Mouse (Mus musculus) lung, embryonic 15.5 days (tissue): Measurements from ENCODE around the gene Gm20671. TPM values are rescaled to one million over a fixed set of nuclear protein-coding genes. Genes with fewer than 3 reads are reported as not detected.

Source experiments
- ATAC-seq: fragments of 200-750 bp; cut with Nextera tagmentation; 2 replicates; pipeline ENCODE4 v1.8.0; 2017; ENCODE audit warnings: moderate number of reproducible peaks, borderline replicate concordance; ENCODE audit not compliant: low FRiP score, low TSS enrichment; ENCODE audit errors: extremely low read depth
- H3K27ac ChIP-seq: fragments of 300-500 bp; sonication (generic); 2 replicates; pipeline ENCODE4 v1.5.1; 2015; ENCODE audit warnings: moderate library complexity, mild to moderate bottlenecking, inconsistent platforms
- H3K27me3 ChIP-seq: fragments of 300-500 bp; sonication (generic); 2 replicates; pipeline ENCODE4 v1.6.1; 2015; ENCODE audit warnings: inconsistent platforms
- H3K36me3 ChIP-seq: fragments of 300-500 bp; sonication (generic); 2 replicates; pipeline ENCODE4 v1.6.1; 2015; ENCODE audit warnings: inconsistent platforms
- H3K4me1 ChIP-seq: fragments of 300-500 bp; sonication (generic); 2 replicates; pipeline ENCODE4 v1.6.1; 2015; ENCODE audit warnings: inconsistent platforms
- H3K4me2 ChIP-seq: fragments of 300-500 bp; sonication (generic); 2 replicates; pipeline ENCODE4 v1.6.1; 2015; ENCODE audit warnings: inconsistent platforms, mild to moderate bottlenecking, moderate library complexity
- H3K4me3 ChIP-seq: fragments of 300-500 bp; sonication (generic); 2 replicates; pipeline ENCODE4 v1.5.1; 2015; ENCODE audit warnings: mild to moderate bottlenecking, inconsistent platforms
- H3K9ac ChIP-seq: fragments of 300-500 bp; sonication (generic); 2 replicates; pipeline ENCODE4 v1.6.1; 2015; ENCODE audit warnings: inconsistent platforms
- H3K9me3 ChIP-seq: fragments of 300-500 bp; sonication (generic); 2 replicates; pipeline ENCODE4 v1.6.1; 2016; ENCODE audit warnings: inconsistent platforms
- WGBS: fragments of 180-500 bp; shearing (Covaris S2); methylation state at CpG from one replicate; pipeline ENCODE4 v1.1.7; 2015; 5-methylcytosine and 5-hydroxymethylcytosine counted together
- polyA plus RNA-seq: library from polyadenylated mRNA; unstranded; fragments of >200 nt; fragmentation: Nextera tagmentation; extraction: Ambion mirVana; gene quantifications from 2 replicates; pipeline ENCODE4 v1.2.1, GENCODE M21; 2015

Gene Gm20671
- polyA plus RNA-seq, 1 experiment from 2014 or later, result not detected

DNA sequence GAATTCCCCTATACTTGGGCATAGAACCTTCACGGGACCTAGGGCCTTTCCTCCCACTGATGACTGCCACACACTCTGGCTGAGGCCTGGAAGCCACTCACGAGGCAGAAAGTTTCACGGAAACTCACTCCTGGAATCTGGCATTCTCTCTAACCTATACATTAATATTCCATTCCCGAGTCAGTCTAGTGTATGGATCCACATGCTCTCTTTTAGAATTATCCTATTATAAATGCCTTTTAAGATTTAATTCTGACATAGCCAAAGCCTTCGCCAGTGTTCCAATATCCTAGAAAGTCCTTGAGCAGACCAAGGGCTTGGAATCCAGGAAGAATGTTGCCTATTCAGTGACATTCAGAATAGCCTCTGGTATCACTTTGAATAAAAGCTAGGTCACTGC is 115.4 kb downstream of the Gm20671 start:
- Histone ChIP-seq H3K27ac (no peak overlapping the region), H3K9ac (no peak overlapping the region), H3K36me3 (no peaks in the 10 kb centered on the region), H3K4me3 (no peak overlapping the region), H3K4me2 (no peak overlapping the region), H3K4me1 (peaks cover 11% of the 10 kb centered on the region; the same call in 1 of the 2 replicates), H3K9me3 (no peaks in the 10 kb centered on the region), H3K27me3 (no peaks in the 10 kb centered on the region)
- 76% methylated on average over 5 of the region's 5 CpGs for WGBS
- no peak for ATAC-seq

DNA sequence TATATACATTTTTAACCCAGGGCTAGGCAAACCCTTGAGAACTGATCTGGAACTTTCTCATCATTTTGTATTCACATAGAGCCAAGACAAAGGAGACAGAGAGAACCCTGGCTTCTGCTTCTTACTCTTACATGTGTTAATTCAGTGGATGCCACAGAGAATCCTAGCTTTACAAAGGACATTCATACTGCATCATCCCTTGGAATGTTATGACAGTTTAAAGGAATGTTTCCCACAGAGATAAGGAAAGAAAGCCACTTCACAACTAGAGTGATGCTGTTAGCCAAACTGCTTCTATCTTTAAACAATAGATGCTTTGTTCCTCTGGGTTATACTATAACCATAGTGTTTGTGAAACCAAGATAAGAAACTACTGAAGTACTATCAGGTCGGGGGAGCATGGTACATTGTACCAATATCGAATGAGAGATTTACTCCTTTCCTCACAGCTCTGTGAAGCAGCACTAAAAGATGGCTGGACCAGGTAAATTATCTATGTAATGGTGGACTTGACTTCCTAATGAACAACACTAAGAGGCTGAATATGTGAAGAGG is 120.6 kb downstream of the Gm20671 start:
- H3K4me2 ChIP-seq, result no peak overlapping the region
- no peak overlapping the region for H3K27ac ChIP-seq
- ATAC-seq, result no peak
- WGBS, result 63% methylated on average over 2 of the region's 2 CpGs
- H3K9ac ChIP-seq, result no peak overlapping the region
- no peak overlapping the region for H3K4me3 ChIP-seq
- H3K9me3 ChIP-seq, result no peaks in the 10 kb centered on the region
- H3K36me3 ChIP-seq, result no peaks in the 10 kb centered on the region
- no peaks in the 10 kb centered on the region for H3K4me1 ChIP-seq
- H3K27me3 ChIP-seq, result no peaks in the 10 kb centered on the region

GRCm38 (mm10) chr5:32697208-32697867 is 129.6 kb downstream of the Gm20671 start:
- Histone ChIP-seq H3K4me3 (no peak overlapping the region), H3K9ac (no peak overlapping the region), H3K4me2 (no peak overlapping the region), H3K4me1 (no peaks in the 10 kb centered on the region), H3K36me3 (no peaks in the 10 kb centered on the region), H3K27me3 (no peaks in the 10 kb centered on the region), H3K27ac (no peak overlapping the region), H3K9me3 (no peaks in the 10 kb centered on the region)
- WGBS, result 48% methylated on average over 5 of the region's 5 CpGs
- no peak for ATAC-seq

- H3K27ac ChIP-seq, result no peak overlapping the region
- no peaks in the 10 kb centered on the region for H3K36me3 ChIP-seq
- no peak overlapping the region for H3K4me2 ChIP-seq
- no peaks in the 10 kb centered on the region for H3K4me1 ChIP-seq
- ATAC-seq, result no peak
- H3K27me3 ChIP-seq, result no peaks in the 10 kb centered on the region
- no peak overlapping the region for H3K9ac ChIP-seq
- H3K9me3 ChIP-seq, result no peaks in the 10 kb centered on the region
- 39% methylated on average over 2 of the region's 2 CpGs for WGBS
- H3K4me3 ChIP-seq, result no peak overlapping the region
These were observed 133.5 kb downstream of the Gm20671 start for GRCm38 (mm10) chr5:32693411-32693810.

Other genes starting within 250 kb of the Gm20671 start
- gene Yes1, start 215.9 kb downstream of the Gm20671 start, polyA plus RNA-seq, result 38.5 and 38.7 TPM in 2 replicates
- gene Pisd, start 41.5 kb downstream of the Gm20671 start, polyA plus RNA-seq, result 63.5 and 65.4 TPM in 2 replicates
- 13.2 and 17.5 TPM in 2 replicates for gene Prr14l, start 27.1 kb upstream of the Gm20671 start, polyA plus RNA-seq
- gene Depdc5, start 36.6 kb upstream of the Gm20671 start, polyA plus RNA-seq, result 23.8 and 27.2 TPM in 2 replicates
- gene Ywhah, start 191.7 kb upstream of the Gm20671 start, polyA plus RNA-seq, result 455 TPM in 2 replicates